Mouse (Mus musculus): ENCODE results near the gene Klrc2. TPM values are rescaled to one million over a fixed set of nuclear protein-coding genes. Genes with fewer than 3 reads are reported as not detected.
"Not testable (repeated sequence)": the region's sequence is repeated elsewhere in the genome, so short reads cannot be mapped to it uniquely, and the experiment has no call there.

Gene Klrc2
- 2.5 TPM in 1 of 2 replicates, not detected in the other for polyA plus RNA-seq (2011; ENCODE audit: insufficient read depth, insufficient read length, low replicate concordance, missing spikeins)

DNA sequence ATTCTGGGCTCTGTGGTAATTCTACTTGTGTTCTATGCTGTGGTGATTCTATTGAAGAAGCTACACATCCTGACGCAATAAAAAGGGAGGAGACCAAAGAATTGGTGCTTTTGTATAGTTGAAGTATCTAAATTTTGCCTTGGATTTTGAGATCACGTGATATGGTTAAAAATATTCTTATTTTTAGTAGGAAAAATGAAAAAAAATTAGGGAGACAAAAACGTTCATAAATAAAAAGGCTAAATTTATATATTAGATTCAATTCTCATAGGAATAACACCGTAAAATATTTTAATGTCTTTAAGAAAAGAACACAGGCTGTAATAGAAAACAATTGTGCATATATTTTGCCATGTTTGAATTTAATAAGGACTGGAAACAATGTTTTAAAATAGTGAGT lies at the start of gene Klrc2:
Gene Klrc2, minus strand, starts transcription at position 101 of the 400 bp plus-strand sequence.
- H3K27ac ChIP-seq (ENCODE audit: control insufficient read depth, insufficient read depth, low read depth, low read length, poor library complexity); H3K4me1 ChIP-seq (ENCODE audit: control insufficient read depth, insufficient read depth, low read length); H3K4me3 ChIP-seq (replicated peaks; ENCODE audit: control insufficient read depth, low read depth, low read length): not testable (repeated sequence)
- 71% methylated on average over 4 of the region's 4 CpGs for WGBS

DNA sequence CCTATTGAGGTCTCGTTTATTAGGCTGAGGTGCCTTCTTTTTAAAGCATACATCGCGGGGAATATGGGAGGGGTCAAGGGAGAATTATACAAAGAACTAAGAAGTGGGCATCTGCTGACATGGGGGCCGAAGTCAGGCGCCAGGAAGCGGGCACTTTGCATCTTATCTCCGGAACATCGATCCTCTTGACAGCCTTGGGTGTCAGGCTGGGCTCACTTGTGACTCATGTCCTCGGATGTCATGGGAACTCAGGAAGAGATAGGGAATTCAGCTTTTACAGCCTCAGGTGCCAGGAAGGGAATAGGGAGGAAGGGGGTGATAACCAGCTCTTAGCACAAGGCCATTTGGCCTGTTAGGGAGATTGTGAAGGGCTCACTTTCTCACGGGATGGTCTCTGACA lies 30.9 kb upstream of the Klrc2 start:
- H3K4me3 ChIP-seq (replicated peaks; ENCODE audit: control insufficient read depth, low read depth, low read length); H3K27ac ChIP-seq (ENCODE audit: control insufficient read depth, insufficient read depth, low read depth, low read length, poor library complexity); H3K4me1 ChIP-seq (ENCODE audit: control insufficient read depth, insufficient read depth, low read length): not testable (repeated sequence)
- 72% methylated on average over 10 of the region's 10 CpGs for WGBS

DNA sequence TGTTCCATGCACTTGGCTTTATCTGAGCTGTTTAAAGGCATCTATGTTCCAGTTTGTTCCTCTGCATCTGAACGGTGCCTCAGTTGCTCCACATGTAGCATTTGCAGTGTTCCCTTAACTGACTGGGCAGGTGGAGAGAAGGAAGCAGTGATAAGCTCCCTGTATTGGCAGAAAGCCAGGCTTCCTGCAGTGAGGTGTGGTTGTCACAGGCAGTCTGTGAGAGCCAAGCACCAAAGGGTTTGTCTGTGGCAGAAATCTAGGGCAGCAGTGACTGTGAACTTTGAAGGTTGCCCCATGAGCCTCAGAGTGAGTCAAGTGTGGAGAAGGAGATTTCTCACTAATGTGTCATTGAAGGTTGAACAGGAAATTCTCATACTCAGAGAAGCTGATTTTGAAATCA lies 19.9 kb upstream of the Klrc2 start:
- 3% methylated on average over 1 of the region's 1 CpGs for WGBS
- no peak for TF ChIP-seq CTCF (IDR thresholded peaks at IDR 0.05; ENCODE audit: control insufficient read depth, insufficient read depth, low read length)
- TF ChIP-seq POLR2A (IDR thresholded peaks at IDR 0.05; ENCODE audit: borderline replicate concordance, control insufficient read depth, low read depth, low read length), result no peak
- no peaks in the 10 kb centered on the region for H3K4me1 ChIP-seq (ENCODE audit: control insufficient read depth, insufficient read depth, low read length)

DNA sequence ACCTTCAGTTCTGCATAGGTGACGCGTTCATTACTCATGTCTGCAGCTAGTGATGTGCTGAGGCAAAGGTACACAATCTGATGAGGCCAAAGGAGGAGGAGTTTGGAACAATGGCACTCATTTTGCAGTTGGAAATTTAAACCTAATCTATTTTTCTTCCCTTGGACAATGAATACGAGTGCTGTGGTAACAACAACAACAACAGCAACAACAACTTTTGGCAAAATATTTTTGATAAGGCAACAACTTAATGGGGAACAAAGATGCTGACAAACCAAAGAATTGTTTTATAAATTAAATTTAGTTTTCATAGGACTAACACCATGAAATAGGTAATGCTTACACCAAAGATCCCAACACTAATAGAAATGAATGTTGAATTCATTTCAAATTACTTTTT lies 18.4 kb upstream of the Klrc2 start, which contains the start of gene Klrc1:
Gene Klrc1, minus strand, starts transcription at position 101 of the 400 bp plus-strand sequence.
- 74% methylated on average over 3 of the region's 3 CpGs for WGBS
- Histone ChIP-seq H3K4me3 (replicated peaks; ENCODE audit: control insufficient read depth, low read depth, low read length) (no peak within 1 kb of the TSS), H3K27ac (ENCODE audit: control insufficient read depth, insufficient read depth, low read depth, low read length, poor library complexity) (no peak within 1 kb of the TSS), H3K4me1 (ENCODE audit: control insufficient read depth, insufficient read depth, low read length) (no peaks in the 10 kb centered on the region)
- TF ChIP-seq CTCF (IDR thresholded peaks at IDR 0.05; ENCODE audit: control insufficient read depth, insufficient read depth, low read length) (no peak), POLR2A (IDR thresholded peaks at IDR 0.05; ENCODE audit: borderline replicate concordance, control insufficient read depth, low read depth, low read length) (no peak)

More for the DNA sequence above, 19.9 kb upstream of the Klrc2 start:
- H3K4me3 ChIP-seq (replicated peaks; ENCODE audit: control insufficient read depth, low read depth, low read length), result no peak overlapping the region
- H3K27ac ChIP-seq (ENCODE audit: control insufficient read depth, insufficient read depth, low read depth, low read length, poor library complexity), result no peak overlapping the region

DNA sequence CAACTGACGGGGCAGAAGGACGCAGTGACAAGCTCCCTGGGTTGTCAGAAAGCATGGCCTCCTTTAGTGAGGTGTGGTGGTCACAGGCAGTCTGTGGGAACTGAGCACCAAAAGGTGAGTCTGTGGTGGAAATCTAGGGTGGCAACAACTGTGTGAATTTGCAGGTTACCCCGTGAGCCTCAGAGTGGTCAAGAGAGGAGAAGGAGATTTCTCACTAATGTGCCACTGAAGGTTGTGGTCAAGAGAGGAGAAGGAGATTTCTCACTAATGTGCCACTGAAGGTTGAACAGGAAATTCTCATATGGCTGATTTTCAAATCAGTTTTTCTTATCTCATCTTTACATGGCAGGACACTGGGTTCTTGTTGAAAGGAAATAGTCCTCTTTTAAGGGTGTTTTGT lies 812 bp upstream of the Klrc2 start:
- H3K4me1 ChIP-seq (ENCODE audit: control insufficient read depth, insufficient read depth, low read length); H3K4me3 ChIP-seq (replicated peaks; ENCODE audit: control insufficient read depth, low read depth, low read length); H3K27ac ChIP-seq (ENCODE audit: control insufficient read depth, insufficient read depth, low read depth, low read length, poor library complexity): not testable (repeated sequence)
- WGBS, result no CpG with 5 or more reads among the region's 3 CpGs

GRCm38 (mm10) chr6:129644054-129644453 lies 16.4 kb downstream of the Klrc2 start:
- H3K27ac ChIP-seq (ENCODE audit: control insufficient read depth, insufficient read depth, low read depth, low read length, poor library complexity); H3K4me1 ChIP-seq (ENCODE audit: control insufficient read depth, insufficient read depth, low read length); H3K4me3 ChIP-seq (replicated peaks; ENCODE audit: control insufficient read depth, low read depth, low read length): not testable (repeated sequence)
- WGBS, result 53% methylated on average over 2 of the region's 3 CpGs

GRCm38 (mm10) chr6:129643237-129643636 lies 17.3 kb downstream of the Klrc2 start, which contains the start of gene Klrc3:
Gene Klrc3 (minus strand): TSS chr6:129643337.
- not testable (repeated sequence) for H3K27ac ChIP-seq (ENCODE audit: control insufficient read depth, insufficient read depth, low read depth, low read length, poor library complexity)

DNA sequence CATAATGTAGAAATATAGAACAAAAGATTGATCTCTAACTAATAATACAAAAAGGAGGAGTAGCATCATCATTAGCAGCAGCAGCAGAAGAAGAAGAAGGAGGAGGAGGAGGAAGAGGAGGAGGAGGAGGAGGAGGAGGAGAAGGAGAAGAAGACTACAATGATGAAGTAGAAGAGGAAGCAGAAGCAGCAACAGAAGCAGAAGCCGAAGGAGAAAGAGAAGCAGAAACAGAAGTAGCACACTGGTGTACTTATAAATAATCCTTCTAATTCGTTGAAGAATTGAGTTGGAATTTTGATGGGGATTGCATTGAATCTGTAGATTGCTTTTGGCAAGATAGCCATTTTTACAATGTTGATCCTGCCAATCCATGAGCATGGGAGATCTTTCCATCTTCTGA lies 29.4 kb downstream of the Klrc2 start:
- not testable (repeated sequence) for H3K27ac ChIP-seq (ENCODE audit: control insufficient read depth, insufficient read depth, low read depth, low read length, poor library complexity); H3K4me1 ChIP-seq (ENCODE audit: control insufficient read depth, insufficient read depth, low read length); H3K4me3 ChIP-seq (replicated peaks; ENCODE audit: control insufficient read depth, low read depth, low read length)
- WGBS, result 23% methylated on average over 2 of the region's 2 CpGs

More at GRCm38 (mm10) chr6:129643237-129643636, 17.3 kb downstream of the Klrc2 start, which contains the start of gene Klrc3:
- WGBS, result 72% methylated on average over 3 of the region's 3 CpGs
- not testable (repeated sequence) for H3K4me1 ChIP-seq (ENCODE audit: control insufficient read depth, insufficient read depth, low read length); H3K4me3 ChIP-seq (replicated peaks; ENCODE audit: control insufficient read depth, low read depth, low read length)

DNA sequence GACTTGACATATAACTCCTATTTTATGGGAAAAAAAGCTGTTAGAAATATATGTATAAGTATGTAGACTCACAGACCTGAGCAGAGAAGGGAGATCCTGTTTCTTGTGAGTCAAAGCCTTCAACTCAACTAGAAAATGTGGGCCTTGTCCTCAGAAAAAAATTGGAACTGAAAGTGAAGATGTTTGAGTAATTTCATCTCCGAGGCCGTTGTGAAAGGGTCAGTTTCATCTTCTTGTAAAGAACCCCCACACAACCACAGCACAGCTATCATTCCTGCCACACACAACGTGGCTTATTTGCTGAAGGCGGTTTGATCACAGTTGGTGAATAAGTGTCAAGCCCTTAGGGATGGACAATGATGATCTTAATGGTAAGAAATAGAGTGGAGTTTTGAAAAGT lies 36.8 kb downstream of the Klrc2 start, which contains the start of gene Klrk1:
Gene Klrk1, minus strand, starts transcription at position 130 of the 400 bp plus-strand sequence.
- 37% methylated on average over 4 of the region's 4 CpGs for WGBS
- Histone ChIP-seq H3K4me1 (ENCODE audit: control insufficient read depth, insufficient read depth, low read length) (no peaks in the 10 kb centered on the region), H3K27ac (ENCODE audit: control insufficient read depth, insufficient read depth, low read depth, low read length, poor library complexity) (no peak within 1 kb of the TSS), H3K4me3 (replicated peaks; ENCODE audit: control insufficient read depth, low read depth, low read length) (no peak within 1 kb of the TSS)
- TF ChIP-seq POLR2A (IDR thresholded peaks at IDR 0.05; ENCODE audit: borderline replicate concordance, control insufficient read depth, low read depth, low read length) (no peak), CTCF (IDR thresholded peaks at IDR 0.05; ENCODE audit: control insufficient read depth, insufficient read depth, low read length) (no peak)

GRCm38 (mm10) chr6:129608372-129608771 lies 52.1 kb downstream of the Klrc2 start:
- Histone ChIP-seq H3K27ac (ENCODE audit: control insufficient read depth, insufficient read depth, low read depth, low read length, poor library complexity) (no peak overlapping the region), H3K4me3 (replicated peaks; ENCODE audit: control insufficient read depth, low read depth, low read length) (no peak overlapping the region), H3K4me1 (ENCODE audit: control insufficient read depth, insufficient read depth, low read length) (no peaks in the 10 kb centered on the region)
- TF ChIP-seq CTCF (IDR thresholded peaks at IDR 0.05; ENCODE audit: control insufficient read depth, insufficient read depth, low read length), result no peak

Other genes with a start within 250 kb of the Klrc2 start
- gene Clec1a, start 208.7 kb downstream of the Klrc2 start, polyA plus RNA-seq (2011; ENCODE audit: insufficient read depth, insufficient read length, low replicate concordance, missing spikeins), result 0.30 TPM in 1 of 2 replicates, not detected in the other
- gene Olr1, start 153.5 kb downstream of the Klrc2 start, polyA plus RNA-seq (2011; ENCODE audit: insufficient read depth, insufficient read length, low replicate concordance, missing spikeins), result 7.5 and 12.6 TPM in 2 replicates
- gene Tmem52b, start 148.1 kb downstream of the Klrc2 start, polyA plus RNA-seq (2011; ENCODE audit: insufficient read depth, insufficient read length, low replicate concordance, missing spikeins), result not detected in 2 replicates
- 31.0 and 44.3 TPM in 2 replicates for gene Gabarapl1, start 127.5 kb downstream of the Klrc2 start, polyA plus RNA-seq (2011; ENCODE audit: insufficient read depth, insufficient read length, low replicate concordance, missing spikeins)
- 1.8 and 3.8 TPM in 2 replicates for gene Klre1, start 82.8 kb downstream of the Klrc2 start, polyA plus RNA-seq (2011; ENCODE audit: insufficient read depth, insufficient read length, low replicate concordance, missing spikeins)
- gene Klrd1, start 68.9 kb downstream of the Klrc2 start, polyA plus RNA-seq (2011; ENCODE audit: insufficient read depth, insufficient read length, low replicate concordance, missing spikeins), result 2.5 and 9.8 TPM in 2 replicates
- 2.7 and 6.3 TPM in 2 replicates for gene Klrk1, start 36.8 kb downstream of the Klrc2 start, polyA plus RNA-seq (2011; ENCODE audit: insufficient read depth, insufficient read length, low replicate concordance, missing spikeins)
- not detected in 2 replicates for gene Klrc3, start 17.4 kb downstream of the Klrc2 start, polyA plus RNA-seq (2011; ENCODE audit: insufficient read depth, insufficient read length, low replicate concordance, missing spikeins)
- 2.3 TPM in 1 of 2 replicates, not detected in the other for gene Klrc1, start 18.3 kb upstream of the Klrc2 start, polyA plus RNA-seq (2011; ENCODE audit: insufficient read depth, insufficient read length, low replicate concordance, missing spikeins)
- gene Klri1, start 56.4 kb upstream of the Klrc2 start, polyA plus RNA-seq (2011; ENCODE audit: insufficient read depth, insufficient read length, low replicate concordance, missing spikeins), result not detected in 2 replicates
- 0.25 and 0.90 TPM in 2 replicates for gene Klri2, start 79.8 kb upstream of the Klrc2 start, polyA plus RNA-seq (2011; ENCODE audit: insufficient read depth, insufficient read length, low replicate concordance, missing spikeins)
- 0.65 TPM in 1 of 2 replicates, not detected in the other for gene Gm156, start 123.6 kb upstream of the Klrc2 start, polyA plus RNA-seq (2011; ENCODE audit: insufficient read depth, insufficient read length, low replicate concordance, missing spikeins)
- not detected in 2 replicates for gene Gm17631, start 202.0 kb upstream of the Klrc2 start, polyA plus RNA-seq (2011; ENCODE audit: insufficient read depth, insufficient read length, low replicate concordance, missing spikeins)
- gene Klra17, start 216.0 kb upstream of the Klrc2 start, polyA plus RNA-seq (2011; ENCODE audit: insufficient read depth, insufficient read length, low replicate concordance, missing spikeins), result 3.4 and 8.5 TPM in 2 replicates